Mouse (Mus musculus): ENCODE measurements around the gene Gm11549. TPM values are rescaled to one million over a fixed set of nuclear protein-coding genes. Genes with fewer than 3 reads are reported as not detected.
A peak's percentile ranks its signal among the peaks of the same experiment; 100 is the strongest.

The Gm11549 gene
- 0.33 and 0.44 TPM in 2 replicates for polyA plus RNA-seq (2015; fragmentation: Nextera tagmentation; extraction: Ambion mirVana)

DNA sequence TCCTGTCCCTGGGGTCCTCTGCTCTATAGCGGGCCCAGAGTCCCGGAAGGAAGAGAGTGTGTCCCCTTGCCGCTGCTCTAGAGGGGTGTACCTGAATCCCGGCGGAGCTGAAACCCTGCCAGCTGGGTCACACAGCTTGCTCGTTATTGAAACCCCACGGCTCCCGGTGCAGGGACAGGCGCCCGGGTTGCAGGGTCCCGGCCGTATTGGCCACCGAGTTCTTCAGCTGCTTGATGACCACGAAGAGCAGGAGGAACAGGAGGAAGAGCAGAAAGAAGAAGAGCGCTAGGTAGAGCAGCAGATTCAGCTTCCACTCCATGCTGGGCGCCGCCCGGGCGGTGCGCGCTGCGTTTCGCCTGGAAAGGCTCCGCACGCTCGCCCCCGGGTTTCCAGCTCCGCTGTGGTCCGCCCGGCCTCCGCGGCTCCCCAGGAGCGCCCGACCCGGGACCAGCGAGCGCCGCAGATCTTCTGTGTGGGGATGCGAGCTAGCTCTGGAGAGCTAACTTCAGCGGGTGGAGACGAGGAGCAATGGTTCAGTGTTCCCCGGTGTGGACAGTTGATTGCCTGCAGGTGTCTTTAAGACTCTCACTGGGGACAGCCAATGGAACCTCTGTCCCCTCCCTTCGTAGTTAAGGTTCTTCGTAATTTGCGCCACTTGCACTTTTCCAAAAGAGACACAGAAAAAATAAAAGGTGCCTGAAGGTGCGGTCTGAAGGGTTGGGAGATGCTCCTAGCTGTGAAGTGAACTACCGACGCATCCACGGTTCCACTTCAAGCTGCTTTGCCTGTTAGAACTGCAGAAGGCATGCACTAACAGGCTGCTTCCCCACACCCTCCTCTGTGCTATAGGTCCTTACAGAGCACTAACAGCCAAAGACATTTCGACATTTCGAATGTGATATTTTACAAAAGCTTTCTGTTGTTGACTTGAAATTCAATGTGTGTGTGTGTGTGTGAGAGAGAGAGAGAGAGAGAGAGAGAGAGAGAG lies at the start of gene Gm11549:
Gm11549 (minus strand) TSS at position 741 of the 988 bp plus-strand sequence.
- Histone ChIP-seq H3K9me3 (no peaks in the 10 kb centered on the region), H3K36me3 (no peaks in the 10 kb centered on the region), H3K9ac (peak within 1 kb of the TSS; percentile 45), H3K4me3 (replicated peaks) (peak within 1 kb of the TSS; percentile 43), H3K27ac (no peak within 1 kb of the TSS), H3K4me2 (replicated peaks) (peak within 1 kb of the TSS; percentile 91), H3K27me3 (replicated peaks) (peaks cover 22% of the 10 kb centered on the region), H3K4me1 (replicated peaks) (peaks cover 3% of the 10 kb centered on the region)
- ATAC-seq: peak; percentile 70
- WGBS: 1% methylated on average over 51 of the region's 51 CpGs

DNA sequence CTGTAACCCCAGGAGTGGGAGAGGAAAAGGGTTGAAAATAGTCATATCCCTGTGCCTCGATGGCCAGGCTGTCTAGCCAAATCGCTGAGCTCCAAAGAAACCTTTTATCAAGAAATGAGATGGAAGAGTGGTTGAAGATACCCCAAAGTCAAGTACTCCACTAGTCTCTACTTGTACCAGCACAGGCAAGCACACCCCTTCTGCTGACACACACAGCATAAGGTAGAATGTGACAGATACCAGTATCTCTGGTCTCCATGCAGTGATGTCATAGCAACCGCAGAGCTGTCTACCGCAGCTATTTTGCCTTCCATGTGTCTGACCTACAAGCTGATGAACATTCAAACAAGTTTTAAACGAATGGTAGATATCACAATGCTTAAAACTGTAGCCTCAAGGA lies 48.2 kb upstream of the Gm11549 start:
- Histone ChIP-seq H3K27ac (no peak overlapping the region), H3K27me3 (replicated peaks) (no peaks in the 10 kb centered on the region), H3K9ac (no peak overlapping the region), H3K4me2 (replicated peaks) (peak overlapping the region; percentile 85), H3K36me3 (peaks cover 24% of the 10 kb centered on the region), H3K9me3 (no peaks in the 10 kb centered on the region), H3K4me3 (replicated peaks) (no peak overlapping the region), H3K4me1 (replicated peaks) (0 out of 2 replicates have a peak, but pooled peaks cover 6% of the 10 kb centered on the region)
- ATAC-seq: no peak
- WGBS: 86% methylated on average over 5 of the region's 5 CpGs

DNA sequence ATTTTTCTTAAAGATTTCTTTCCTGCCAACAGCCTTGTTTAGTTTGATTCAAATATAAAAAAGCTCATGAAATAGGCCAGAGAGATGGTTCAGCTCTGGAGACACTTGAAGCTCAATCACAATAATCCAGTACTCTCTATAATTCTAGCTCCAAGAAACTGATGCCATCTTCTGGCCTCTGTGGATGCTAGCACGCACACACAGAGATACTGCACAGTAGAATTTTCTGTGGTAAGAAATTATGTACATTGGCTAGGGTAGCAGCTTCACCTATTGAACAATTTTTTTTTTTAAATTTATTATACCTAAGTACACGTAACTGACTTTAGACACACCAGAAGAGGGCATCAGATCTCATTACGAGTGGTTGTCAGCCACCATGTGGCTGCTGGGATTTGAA lies 42.1 kb upstream of the Gm11549 start:
- H3K36me3 ChIP-seq: peaks cover 44% of the 10 kb centered on the region
- WGBS: 86% methylated on average over 3 of the region's 3 CpGs
- ATAC-seq: no peak

DNA sequence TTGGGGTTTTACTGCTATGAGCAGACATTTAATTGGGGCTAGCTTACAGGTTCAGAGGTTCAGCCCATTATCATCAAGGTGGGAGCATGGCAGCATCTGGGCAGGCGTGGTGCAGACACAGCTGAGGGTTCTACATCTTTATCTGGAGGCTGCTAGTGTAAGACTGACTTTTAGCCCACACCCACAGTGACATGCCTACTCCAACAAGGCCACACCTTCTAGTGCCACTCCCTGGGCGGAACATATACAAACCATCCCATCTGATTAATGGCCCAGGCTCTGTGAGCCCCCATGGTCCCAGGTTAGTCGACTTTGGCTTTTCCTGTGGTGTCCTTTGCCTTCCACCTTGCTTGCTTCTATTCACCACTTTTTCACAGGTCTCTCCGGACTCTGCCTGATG lies 38.0 kb upstream of the Gm11549 start:
- Histone ChIP-seq H3K36me3 (peaks cover 42% of the 10 kb centered on the region), H3K27ac (no peak overlapping the region), H3K9me3 (no peaks in the 10 kb centered on the region), H3K4me2 (replicated peaks) (no peak overlapping the region), H3K4me1 (replicated peaks) (no peaks in the 10 kb centered on the region), H3K9ac (no peak overlapping the region), H3K4me3 (replicated peaks) (no peak overlapping the region), H3K27me3 (replicated peaks) (no peaks in the 10 kb centered on the region)
- WGBS: 77% methylated on average over 4 of the region's 4 CpGs
- peak; percentile 34; the same call in 1 of the 2 replicates for ATAC-seq

More for the DNA sequence above, 42.1 kb upstream of the Gm11549 start:
- Histone ChIP-seq H3K27ac (no peak overlapping the region), H3K4me3 (replicated peaks) (no peak overlapping the region), H3K27me3 (replicated peaks) (no peaks in the 10 kb centered on the region), H3K9me3 (no peaks in the 10 kb centered on the region), H3K9ac (no peak overlapping the region), H3K4me1 (replicated peaks) (no peaks in the 10 kb centered on the region), H3K4me2 (replicated peaks) (no peak overlapping the region)

DNA sequence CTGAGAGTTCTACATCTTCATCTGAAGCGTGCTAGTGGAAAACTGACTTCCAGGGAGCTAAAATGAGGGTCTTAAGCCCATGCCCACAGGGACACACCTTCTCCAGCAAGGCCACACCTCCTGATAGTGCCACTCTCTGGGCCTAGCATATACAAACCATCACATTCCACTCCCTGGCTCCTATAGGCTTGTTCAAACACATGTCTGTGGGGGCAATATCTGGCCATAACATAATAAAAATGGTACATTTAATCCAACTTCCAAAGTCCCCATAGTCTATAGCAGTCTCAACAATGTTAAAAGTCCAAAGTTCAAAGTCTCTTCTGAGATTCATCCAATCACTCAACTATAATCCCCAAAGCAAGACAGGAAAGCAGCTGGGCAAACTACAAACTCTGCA lies 36.0 kb upstream of the Gm11549 start:
- no peaks in the 10 kb centered on the region for H3K27me3 ChIP-seq (replicated peaks)
- peak; percentile 44 for ATAC-seq
- H3K4me2 ChIP-seq (replicated peaks): no peak overlapping the region
- H3K9ac ChIP-seq: no peak overlapping the region
- H3K27ac ChIP-seq: no peak overlapping the region
- H3K4me1 ChIP-seq (replicated peaks): no peaks in the 10 kb centered on the region
- H3K4me3 ChIP-seq (replicated peaks): no peak overlapping the region
- peaks cover 33% of the 10 kb centered on the region for H3K36me3 ChIP-seq
- no peaks in the 10 kb centered on the region for H3K9me3 ChIP-seq
- 93% methylated on average over 1 of the region's 1 CpGs for WGBS

DNA sequence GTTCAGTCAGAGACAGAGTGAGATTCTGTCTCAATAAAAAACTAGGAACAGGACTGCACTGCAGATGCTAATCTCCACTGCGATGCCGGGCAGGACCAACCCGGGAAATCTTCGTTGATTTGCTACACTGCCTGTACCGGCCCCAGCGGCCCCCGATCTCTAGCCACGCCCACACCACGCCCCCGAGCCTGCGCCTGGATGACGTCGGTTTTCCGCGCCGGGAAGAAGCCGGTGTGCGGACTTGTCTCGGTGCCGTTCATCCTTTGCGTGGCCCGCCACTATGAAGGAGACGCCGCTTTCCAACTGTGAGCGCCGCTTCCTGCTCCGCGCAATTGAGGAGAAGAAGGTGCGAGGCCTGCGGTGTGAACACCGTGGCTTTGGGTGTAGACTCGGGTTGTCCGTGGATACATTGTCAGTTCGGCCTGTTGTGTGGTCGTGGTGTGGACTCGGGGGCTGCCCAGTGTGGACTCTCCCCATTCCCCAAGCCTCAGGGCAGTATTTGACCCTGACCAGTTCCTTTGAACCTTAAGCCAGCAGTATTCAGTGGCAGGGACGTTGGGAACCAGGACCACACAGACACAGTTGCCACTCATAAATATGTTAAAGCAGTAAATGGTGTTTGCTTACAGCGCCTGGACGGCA lies 30.9 kb upstream of the Gm11549 start, which contains the start of gene Exosc9:
Exosc9 (plus strand) TSS at position 201 of the 642 bp plus-strand sequence.
- H3K9me3 ChIP-seq: no peaks in the 10 kb centered on the region
- H3K4me2 ChIP-seq (replicated peaks): peak within 1 kb of the TSS; percentile 63
- peak; percentile 97 for ATAC-seq
- H3K27ac ChIP-seq: 0 out of 2 replicates have a peak within 1 kb of the TSS, but pooled peaks have one; percentile 0
- WGBS: under 1% methylated on average over 39 of the region's 39 CpGs
- peaks cover 16% of the 10 kb centered on the region for H3K36me3 ChIP-seq
- peaks cover 5% of the 10 kb centered on the region; the same call in 1 of the 2 replicates for H3K4me1 ChIP-seq (replicated peaks)
- peak within 1 kb of the TSS; percentile 78 for H3K4me3 ChIP-seq (replicated peaks)
- no peaks in the 10 kb centered on the region for H3K27me3 ChIP-seq (replicated peaks)
- H3K9ac ChIP-seq: peak within 1 kb of the TSS; percentile 70

DNA sequence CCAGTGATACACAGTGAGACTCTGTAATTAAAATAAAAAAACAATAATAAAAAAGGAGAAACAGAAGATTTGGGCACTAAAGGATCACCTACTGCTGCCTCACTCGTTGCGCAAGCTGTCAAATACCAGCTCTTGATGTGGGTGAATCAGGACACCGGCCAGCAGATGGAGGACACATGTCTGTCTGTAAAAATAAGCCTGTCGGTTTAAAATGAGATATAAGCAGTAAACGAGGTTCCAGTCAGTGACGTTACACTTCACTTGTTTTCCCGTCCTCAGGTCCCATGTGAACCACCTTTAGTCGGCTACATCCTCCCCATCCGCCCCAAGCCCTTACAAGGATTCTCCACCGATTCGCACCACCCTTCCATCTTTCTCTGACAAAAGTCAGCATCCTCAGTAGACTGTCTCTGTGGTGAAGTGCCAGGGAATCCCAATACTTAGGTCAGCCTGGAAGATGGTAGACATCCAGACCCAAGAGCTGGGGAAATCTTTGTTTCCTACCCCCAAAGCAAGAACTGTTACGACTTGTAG lies 30.3 kb upstream of the Gm11549 start:
- 18% methylated on average over 12 of the region's 12 CpGs for WGBS
- ATAC-seq: peak; percentile 70
- H3K27me3 ChIP-seq (replicated peaks): no peaks in the 10 kb centered on the region
- H3K27ac ChIP-seq: 0 out of 2 replicates have a peak overlapping the region, but pooled peaks have one; percentile 0
- no peaks in the 10 kb centered on the region for H3K9me3 ChIP-seq
- peak overlapping the region; percentile 78 for H3K4me3 ChIP-seq (replicated peaks)
- peak overlapping the region; percentile 63 for H3K4me2 ChIP-seq (replicated peaks)
- H3K4me1 ChIP-seq (replicated peaks): peaks cover 5% of the 10 kb centered on the region; the same call in 1 of the 2 replicates
- H3K9ac ChIP-seq: peak overlapping the region; percentile 70; the same call in 1 of the 2 replicates
- H3K36me3 ChIP-seq: peaks cover 13% of the 10 kb centered on the region

DNA sequence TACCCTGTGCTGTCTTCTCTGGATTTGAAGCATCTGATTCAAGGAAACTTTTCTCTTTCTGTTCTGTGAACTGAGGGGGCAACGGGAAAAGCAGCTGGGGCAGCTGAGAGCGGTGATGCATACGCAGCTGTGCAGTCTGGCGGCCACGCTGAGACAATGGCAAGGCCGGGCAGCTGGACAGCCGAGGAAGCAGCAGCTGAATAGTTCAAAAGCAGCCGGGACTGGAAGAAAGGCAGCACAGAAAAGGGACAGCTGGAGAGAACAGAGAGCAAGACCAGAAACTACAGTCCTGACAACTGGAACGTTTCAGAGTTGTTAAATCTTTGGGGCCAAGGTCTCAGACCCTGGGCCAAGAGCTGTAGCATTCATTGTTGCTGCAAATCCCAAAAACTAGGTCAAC lies 29.7 kb upstream of the Gm11549 start:
- no peak overlapping the region for H3K4me3 ChIP-seq (replicated peaks)
- peaks cover 5% of the 10 kb centered on the region; the same call in 1 of the 2 replicates for H3K4me1 ChIP-seq (replicated peaks)
- no peaks in the 10 kb centered on the region for H3K27me3 ChIP-seq (replicated peaks)
- H3K9ac ChIP-seq: no peak overlapping the region
- ATAC-seq: 0 out of 2 replicates have a peak, but pooled peaks have one; percentile 16
- 43% methylated on average over 9 of the region's 9 CpGs for WGBS
- H3K27ac ChIP-seq: no peak overlapping the region
- no peaks in the 10 kb centered on the region for H3K9me3 ChIP-seq
- H3K36me3 ChIP-seq: peaks cover 11% of the 10 kb centered on the region
- H3K4me2 ChIP-seq (replicated peaks): peak overlapping the region; percentile 63

DNA sequence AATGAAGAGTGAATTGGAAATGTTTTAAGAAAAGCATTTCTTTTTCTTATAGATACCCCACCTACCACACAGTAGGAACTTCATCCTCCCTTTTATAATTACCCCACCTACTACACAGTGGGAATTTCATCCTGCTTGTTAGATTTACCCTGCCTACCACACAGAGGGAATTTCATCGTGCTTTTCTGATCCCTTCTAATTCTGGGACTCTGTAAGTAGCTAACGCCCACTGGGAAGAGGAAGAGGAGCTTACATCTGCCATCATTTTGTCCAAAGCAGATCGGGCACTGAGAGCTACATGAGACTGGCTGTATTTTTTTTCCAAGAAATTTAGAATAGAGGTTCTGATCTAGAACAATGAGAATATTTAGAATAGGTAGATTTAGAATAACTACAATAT lies 23.3 kb upstream of the Gm11549 start:
- no peaks in the 10 kb centered on the region for H3K9me3 ChIP-seq
- no peak for ATAC-seq
- no peaks in the 10 kb centered on the region for H3K27me3 ChIP-seq (replicated peaks)
- H3K4me1 ChIP-seq (replicated peaks): no peaks in the 10 kb centered on the region
- no peak overlapping the region for H3K4me2 ChIP-seq (replicated peaks)
- 72% methylated on average over 3 of the region's 3 CpGs for WGBS
- no peaks in the 10 kb centered on the region for H3K36me3 ChIP-seq
- H3K27ac ChIP-seq: no peak overlapping the region
- no peak overlapping the region for H3K4me3 ChIP-seq (replicated peaks)
- no peak overlapping the region for H3K9ac ChIP-seq

DNA sequence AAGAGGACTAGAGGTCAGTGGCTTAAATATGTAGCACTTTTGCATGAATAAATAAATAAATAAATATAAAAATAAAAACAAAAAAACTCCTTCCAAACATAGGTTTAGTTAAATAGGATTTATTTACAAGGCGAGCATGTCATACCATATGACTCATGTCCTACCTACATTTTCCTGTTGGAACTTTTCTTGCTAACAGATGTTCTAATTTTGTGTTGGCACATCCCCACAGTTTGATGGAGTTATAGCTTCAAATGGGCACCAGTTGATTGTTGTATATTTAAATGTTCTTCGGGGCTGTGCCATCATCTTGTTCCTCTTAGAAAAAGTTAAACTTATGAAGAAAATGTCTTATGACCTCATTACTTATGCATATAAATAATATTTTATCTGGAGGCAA lies 19.8 kb upstream of the Gm11549 start:
- Histone ChIP-seq H3K9me3 (no peaks in the 10 kb centered on the region), H3K4me1 (replicated peaks) (no peaks in the 10 kb centered on the region), H3K36me3 (no peaks in the 10 kb centered on the region), H3K27ac (no peak overlapping the region), H3K27me3 (replicated peaks) (no peaks in the 10 kb centered on the region), H3K4me2 (replicated peaks) (no peak overlapping the region), H3K4me3 (replicated peaks) (no peak overlapping the region), H3K9ac (no peak overlapping the region)
- WGBS: 87% methylated on average over 2 of the region's 2 CpGs
- no peak for ATAC-seq

DNA sequence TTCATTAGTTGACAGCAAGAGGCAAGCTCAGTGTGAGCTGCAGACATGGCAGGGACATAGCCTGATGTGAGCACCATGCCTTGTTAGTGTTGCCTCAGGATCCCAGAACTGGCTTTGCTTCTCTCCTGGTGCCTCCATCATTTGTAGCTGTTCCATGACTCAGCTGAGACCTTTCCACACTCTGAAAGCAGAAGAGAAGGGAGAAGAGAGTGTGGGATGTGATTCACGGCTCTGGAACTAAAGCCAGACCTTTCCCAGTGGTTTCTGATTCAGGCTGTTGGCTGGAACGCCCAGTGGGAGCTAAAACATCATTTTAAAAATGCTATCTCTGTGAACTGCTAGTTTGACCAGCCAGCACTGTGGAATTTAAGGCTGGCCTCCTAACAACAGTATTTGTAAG lies 19.1 kb upstream of the Gm11549 start:
- ATAC-seq: no peak
- no peak overlapping the region for H3K4me2 ChIP-seq (replicated peaks)
- no peak overlapping the region for H3K9ac ChIP-seq
- no peak overlapping the region for H3K4me3 ChIP-seq (replicated peaks)
- 69% methylated on average over 2 of the region's 2 CpGs for WGBS
- no peaks in the 10 kb centered on the region for H3K36me3 ChIP-seq
- H3K9me3 ChIP-seq: no peaks in the 10 kb centered on the region
- no peaks in the 10 kb centered on the region for H3K27me3 ChIP-seq (replicated peaks)
- H3K4me1 ChIP-seq (replicated peaks): no peaks in the 10 kb centered on the region
- no peak overlapping the region for H3K27ac ChIP-seq
